Mouse (Mus musculus): Measurements from ENCODE around the gene Col9a3. TPM values are rescaled to one million over a fixed set of nuclear protein-coding genes. Genes with fewer than 3 reads are reported as not detected.
A peak's percentile ranks its signal among the peaks of the same experiment; 100 is the strongest.

Gene Col9a3
- 1.0 and 2.5 TPM in 2 replicates for polyA plus RNA-seq (2011; ENCODE audit: insufficient read length, low read depth, missing spikeins)

DNA sequence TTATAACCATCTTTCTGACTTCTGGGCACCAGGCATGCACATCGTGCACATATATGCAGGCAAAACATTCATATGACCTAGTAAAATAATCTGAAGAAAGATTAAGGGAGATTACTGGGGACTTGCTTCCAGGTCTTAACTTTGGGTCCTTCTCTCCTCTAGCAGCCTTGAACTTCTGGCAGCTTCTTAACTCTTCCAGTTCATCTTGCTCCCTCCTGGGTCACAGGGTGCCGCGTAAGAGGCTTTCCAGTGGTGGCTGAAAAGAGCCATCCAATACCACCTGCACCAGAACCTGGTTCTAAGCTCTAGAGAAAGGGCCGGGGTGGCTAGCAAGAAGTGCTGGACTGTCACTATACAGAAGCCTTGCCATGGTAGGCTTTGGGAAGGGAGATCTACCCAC, at the start of gene Col9a3:
TSS of gene Col9a3 (plus strand) at position 301 of the 400 bp plus-strand sequence.
- Histone ChIP-seq H3K4me3 (ENCODE audit: insufficient read depth, low read length) (no peak within 1 kb of the TSS), H3K27ac (ENCODE audit: insufficient read depth, low read length) (no peak within 1 kb of the TSS), H3K4me1 (ENCODE audit: control insufficient read depth, insufficient read depth, low read length) (no peaks in the 10 kb centered on the region)
- TF ChIP-seq POLR2A (IDR thresholded peaks at IDR 0.05; ENCODE audit: low read depth, low read length), result no peak
- no peak for TF ChIP-seq CTCF (IDR thresholded peaks at IDR 0.05; ENCODE audit: borderline replicate concordance, insufficient read depth, low read length)

DNA sequence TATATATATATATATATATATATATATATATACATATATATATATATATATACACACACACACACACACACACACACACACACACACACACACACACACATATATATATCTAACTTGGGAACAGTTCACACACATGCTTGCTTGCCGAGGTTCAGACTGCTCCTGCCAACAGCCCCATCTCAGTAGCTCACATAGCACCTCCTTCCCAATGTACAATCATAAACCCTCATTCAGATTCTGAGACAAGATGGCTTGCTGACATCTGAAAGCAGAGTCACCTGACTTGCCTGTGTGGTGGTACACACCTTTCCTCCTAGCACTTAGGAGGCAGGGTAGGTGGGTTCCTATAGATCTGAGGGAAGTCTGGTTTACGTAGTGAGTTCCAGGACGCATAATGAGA, 45.2 kb upstream of the Col9a3 start:
- no peak overlapping the region for H3K4me3 ChIP-seq (ENCODE audit: insufficient read depth, low read length)
- no peak overlapping the region for H3K27ac ChIP-seq (ENCODE audit: insufficient read depth, low read length)
- H3K4me1 ChIP-seq (ENCODE audit: control insufficient read depth, insufficient read depth, low read length), result no peaks in the 10 kb centered on the region
- no peak for TF ChIP-seq CTCF (IDR thresholded peaks at IDR 0.05; ENCODE audit: borderline replicate concordance, insufficient read depth, low read length)
- TF ChIP-seq POLR2A (IDR thresholded peaks at IDR 0.05; ENCODE audit: low read depth, low read length), result no peak

DNA sequence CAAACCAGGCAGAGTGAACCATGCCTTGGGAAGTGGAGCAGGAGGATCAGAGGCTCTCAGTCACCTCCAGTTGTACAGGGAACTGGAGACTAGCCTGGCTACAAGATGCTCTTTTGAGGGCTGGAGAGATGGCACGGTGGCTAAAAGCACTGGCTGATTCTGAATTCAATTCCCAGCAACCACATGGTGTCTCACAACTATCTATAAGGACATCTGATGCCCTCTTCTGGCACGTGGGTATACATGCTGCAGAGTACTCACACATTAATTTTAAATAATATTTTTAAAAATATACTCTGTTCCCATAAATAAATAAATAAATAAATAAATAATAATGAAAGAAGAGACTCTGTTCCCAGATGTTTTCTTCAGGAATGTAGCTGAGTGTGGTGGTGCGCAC, 42.4 kb upstream of the Col9a3 start:
- Histone ChIP-seq H3K27ac (ENCODE audit: insufficient read depth, low read length) (no peak overlapping the region), H3K4me3 (ENCODE audit: insufficient read depth, low read length) (no peak overlapping the region), H3K4me1 (ENCODE audit: control insufficient read depth, insufficient read depth, low read length) (no peaks in the 10 kb centered on the region)
- no peak for TF ChIP-seq POLR2A (IDR thresholded peaks at IDR 0.05; ENCODE audit: low read depth, low read length)
- TF ChIP-seq CTCF (IDR thresholded peaks at IDR 0.05; ENCODE audit: borderline replicate concordance, insufficient read depth, low read length), result no peak

DNA sequence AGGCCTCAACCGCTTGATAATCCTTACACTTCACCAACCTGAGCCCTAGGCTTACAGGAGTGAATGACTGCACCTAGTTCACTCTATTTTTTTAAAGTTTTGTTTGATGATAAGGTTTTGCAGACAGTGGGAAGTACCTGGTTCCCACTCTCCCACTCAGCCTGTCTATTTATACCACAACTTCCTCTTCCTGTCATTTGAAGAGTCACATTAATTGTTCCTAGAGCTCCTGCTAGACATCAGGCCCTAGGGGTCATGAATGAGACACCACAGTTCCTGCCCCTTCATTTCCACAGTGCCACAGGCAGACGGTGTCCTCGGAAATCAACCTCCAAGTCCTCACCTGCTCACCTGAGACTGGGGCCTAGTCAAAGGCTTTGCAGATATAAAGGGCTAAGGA, 41.1 kb upstream of the Col9a3 start:
- no peak for TF ChIP-seq POLR2A (IDR thresholded peaks at IDR 0.05; ENCODE audit: low read depth, low read length)
- Histone ChIP-seq H3K4me3 (ENCODE audit: insufficient read depth, low read length) (no peak overlapping the region), H3K4me1 (ENCODE audit: control insufficient read depth, insufficient read depth, low read length) (no peaks in the 10 kb centered on the region), H3K27ac (ENCODE audit: insufficient read depth, low read length) (no peak overlapping the region)

DNA sequence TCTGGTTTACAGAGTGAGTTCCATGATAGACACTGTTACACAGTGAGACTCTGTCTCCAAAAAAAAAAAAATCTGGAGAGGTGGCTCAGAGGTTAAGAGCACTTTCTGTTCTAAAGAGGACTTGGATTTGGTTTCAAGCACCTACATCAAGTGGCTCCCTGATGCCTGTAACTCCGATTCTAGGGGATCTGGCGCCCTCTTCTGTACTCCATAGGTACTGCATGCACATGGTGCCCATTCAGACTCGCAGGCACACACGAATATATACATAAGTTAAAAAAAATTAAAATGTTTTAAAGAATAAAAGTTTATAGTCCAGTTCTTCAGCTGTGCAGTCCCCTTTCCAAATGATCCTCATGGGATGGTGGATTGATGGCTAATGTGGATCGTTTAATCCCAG, 37.3 kb upstream of the Col9a3 start:
- H3K4me3 ChIP-seq (ENCODE audit: insufficient read depth, low read length), result no peak overlapping the region
- H3K4me1 ChIP-seq (ENCODE audit: control insufficient read depth, insufficient read depth, low read length), result no peaks in the 10 kb centered on the region
- TF ChIP-seq POLR2A (IDR thresholded peaks at IDR 0.05; ENCODE audit: low read depth, low read length) (no peak), CTCF (IDR thresholded peaks at IDR 0.05; ENCODE audit: borderline replicate concordance, insufficient read depth, low read length) (no peak)
- no peak overlapping the region for H3K27ac ChIP-seq (ENCODE audit: insufficient read depth, low read length)

DNA sequence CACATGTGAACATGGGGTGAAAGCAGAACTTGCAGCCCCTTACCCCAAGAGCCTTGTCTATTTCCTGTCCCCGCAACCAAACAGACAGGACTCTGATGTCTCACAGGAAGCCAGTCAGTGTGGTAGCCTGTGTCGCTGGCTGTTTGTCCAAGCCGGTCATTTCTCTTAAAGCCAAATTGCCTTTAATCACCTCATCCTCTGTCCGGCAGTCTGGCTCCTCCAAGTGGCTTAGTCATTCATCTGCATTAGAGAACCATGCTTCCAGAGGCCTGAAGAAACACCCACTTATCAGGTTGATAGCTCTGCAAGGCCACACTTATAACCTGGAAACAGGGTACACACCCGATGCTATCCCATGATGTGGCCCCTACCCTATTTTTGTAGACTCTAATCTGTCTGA, 35.4 kb upstream of the Col9a3 start:
- Histone ChIP-seq H3K27ac (ENCODE audit: insufficient read depth, low read length) (no peak overlapping the region), H3K4me1 (ENCODE audit: control insufficient read depth, insufficient read depth, low read length) (no peaks in the 10 kb centered on the region), H3K4me3 (ENCODE audit: insufficient read depth, low read length) (no peak overlapping the region)
- TF ChIP-seq POLR2A (IDR thresholded peaks at IDR 0.05; ENCODE audit: low read depth, low read length), result no peak
- no peak for TF ChIP-seq CTCF (IDR thresholded peaks at IDR 0.05; ENCODE audit: borderline replicate concordance, insufficient read depth, low read length)

DNA sequence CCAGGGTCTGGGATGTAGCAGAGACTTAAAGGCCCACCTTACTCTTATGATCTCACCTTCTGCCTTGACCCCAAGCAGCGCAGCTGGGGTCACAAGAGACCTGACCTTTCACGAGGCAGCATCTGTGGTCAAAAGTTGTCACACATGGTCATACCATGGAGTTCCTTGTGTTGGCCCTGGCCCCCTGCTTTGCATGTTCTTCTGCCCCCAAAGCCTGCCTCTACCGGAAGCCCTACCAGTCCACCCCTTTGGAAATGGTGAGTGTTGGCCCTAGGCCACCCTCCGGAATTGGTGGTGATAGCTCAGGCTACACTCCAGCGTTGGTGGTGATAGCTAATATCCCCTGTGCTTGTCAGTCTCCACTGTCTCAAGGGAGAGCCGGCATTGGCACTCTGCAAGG, 34.3 kb upstream of the Col9a3 start:
- Histone ChIP-seq H3K4me1 (ENCODE audit: control insufficient read depth, insufficient read depth, low read length) (no peaks in the 10 kb centered on the region), H3K27ac (ENCODE audit: insufficient read depth, low read length) (no peak overlapping the region), H3K4me3 (ENCODE audit: insufficient read depth, low read length) (no peak overlapping the region)
- TF ChIP-seq CTCF (IDR thresholded peaks at IDR 0.05; ENCODE audit: borderline replicate concordance, insufficient read depth, low read length), result no peak
- no peak for TF ChIP-seq POLR2A (IDR thresholded peaks at IDR 0.05; ENCODE audit: low read depth, low read length)

DNA sequence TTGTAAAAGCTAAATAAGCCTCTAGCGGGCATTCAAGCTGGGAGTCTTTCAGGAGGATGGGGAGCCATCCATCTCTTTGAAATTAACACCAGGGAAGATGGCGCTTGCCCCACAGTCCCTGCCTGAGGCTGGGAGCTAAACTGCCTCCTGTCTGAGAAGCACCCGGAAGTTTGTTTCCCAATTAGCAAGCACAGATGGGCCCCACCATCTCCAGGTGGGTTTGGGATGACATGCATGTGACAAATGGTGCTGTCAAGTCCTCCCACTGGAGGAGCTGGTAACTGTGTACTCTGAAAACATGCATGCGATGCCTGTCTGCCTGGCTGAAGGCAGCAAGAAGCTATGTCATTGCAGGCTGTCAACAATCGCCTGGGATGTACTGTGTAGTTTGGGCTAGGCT, 33.7 kb upstream of the Col9a3 start:
- Histone ChIP-seq H3K27ac (ENCODE audit: insufficient read depth, low read length) (no peak overlapping the region), H3K4me3 (ENCODE audit: insufficient read depth, low read length) (no peak overlapping the region), H3K4me1 (ENCODE audit: control insufficient read depth, insufficient read depth, low read length) (no peaks in the 10 kb centered on the region)
- no peak for TF ChIP-seq POLR2A (IDR thresholded peaks at IDR 0.05; ENCODE audit: low read depth, low read length)
- no peak for TF ChIP-seq CTCF (IDR thresholded peaks at IDR 0.05; ENCODE audit: borderline replicate concordance, insufficient read depth, low read length)

DNA sequence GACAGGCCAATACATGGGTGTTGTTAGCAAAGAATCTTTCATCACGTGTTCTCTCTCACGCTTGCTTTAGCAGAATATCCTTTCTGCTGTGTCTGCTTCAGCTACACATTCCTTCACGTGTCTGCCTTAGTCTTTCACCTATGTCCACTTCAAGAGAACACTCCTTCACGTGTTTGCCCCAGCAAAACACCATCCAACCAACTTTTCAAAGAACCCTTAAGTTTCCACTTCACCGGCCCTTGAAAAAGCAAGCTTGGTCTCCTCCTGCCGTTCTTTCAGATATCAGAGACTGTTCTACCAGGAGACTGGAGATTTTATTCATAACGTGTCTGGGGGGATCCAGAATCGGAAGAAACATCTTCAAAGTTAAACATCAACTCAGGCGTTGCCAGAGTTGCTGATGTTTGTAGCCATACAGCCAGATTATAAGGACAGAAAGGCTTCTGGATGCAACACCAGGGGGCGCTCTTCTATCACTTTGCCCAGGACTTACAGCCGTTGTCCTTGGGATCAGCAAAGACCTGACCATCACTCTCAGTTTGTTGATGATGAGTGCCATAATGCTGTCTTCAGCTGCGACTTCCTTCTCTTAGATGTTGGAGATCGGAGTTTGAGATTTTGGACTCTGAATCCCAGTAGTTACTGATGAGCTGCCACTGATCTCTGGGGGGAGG, 31.2 kb upstream of the Col9a3 start:
- H3K4me3 ChIP-seq (ENCODE audit: insufficient read depth, low read length), result no peak overlapping the region
- H3K4me1 ChIP-seq (ENCODE audit: control insufficient read depth, insufficient read depth, low read length), result no peaks in the 10 kb centered on the region
- H3K27ac ChIP-seq (ENCODE audit: insufficient read depth, low read length), result no peak overlapping the region
- no peak for TF ChIP-seq POLR2A (IDR thresholded peaks at IDR 0.05; ENCODE audit: low read depth, low read length)
- TF ChIP-seq CTCF (IDR thresholded peaks at IDR 0.05; ENCODE audit: borderline replicate concordance, insufficient read depth, low read length), result peak; percentile 28; the same call in 1 of the 2 replicates

DNA sequence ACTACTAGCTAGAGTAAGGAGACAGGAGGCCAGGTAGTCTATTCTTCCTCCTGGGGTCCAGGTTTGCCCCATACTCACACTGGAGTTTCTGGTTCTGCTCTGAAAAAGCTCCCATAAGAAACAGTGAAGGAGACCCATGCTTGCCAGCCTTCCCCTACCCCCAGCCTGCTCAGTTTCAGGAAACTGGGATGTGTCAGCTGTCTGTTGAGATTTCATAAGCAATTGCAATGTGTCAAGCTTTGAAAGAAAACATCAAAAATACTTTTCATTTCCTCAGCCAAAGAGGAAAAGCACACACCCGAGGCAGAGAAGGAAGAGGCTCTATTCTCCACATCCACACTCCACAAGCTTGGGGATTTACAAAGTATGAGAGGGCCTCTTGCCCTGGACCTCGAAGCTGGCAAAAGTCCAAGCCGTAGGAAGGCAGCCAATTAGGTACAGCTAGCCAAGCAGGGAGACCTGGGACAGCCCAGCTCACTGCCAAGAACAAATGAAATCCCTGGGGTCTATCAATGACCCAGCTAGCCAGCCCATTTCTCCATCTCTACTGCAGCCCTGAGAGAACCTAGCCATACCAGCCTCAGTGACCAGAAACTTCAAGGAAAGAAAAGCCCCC, 28.5 kb upstream of the Col9a3 start:
- Histone ChIP-seq H3K4me3 (ENCODE audit: insufficient read depth, low read length) (no peak overlapping the region), H3K4me1 (ENCODE audit: control insufficient read depth, insufficient read depth, low read length) (no peaks in the 10 kb centered on the region), H3K27ac (ENCODE audit: insufficient read depth, low read length) (no peak overlapping the region)
- TF ChIP-seq POLR2A (IDR thresholded peaks at IDR 0.05; ENCODE audit: low read depth, low read length) (no peak), CTCF (IDR thresholded peaks at IDR 0.05; ENCODE audit: borderline replicate concordance, insufficient read depth, low read length) (no peak)

Data from embryonic fibroblast, embryonic 13.5 days (primary cell).